Mouse (Mus musculus): ENCODE results near the gene Zdhhc5.

Zdhhc5 gene

GRCm38 (mm10) chr2:84714811-84715561, at the start of gene Zdhhc5:
Gene Zdhhc5, minus strand, starts transcription at chr2:84715180.
- DNase-seq (ENCODE audit: low read depth, low spot score) = peak; percentile 98

GRCm38 (mm10) chr2:84762818-84763217, 47.8 kb upstream of the Zdhhc5 start:
- DNase-seq (ENCODE audit: low read depth, low spot score) = no peak

GRCm38 (mm10) chr2:84762295-84762694, 47.3 kb upstream of the Zdhhc5 start:
- DNase-seq (ENCODE audit: low read depth, low spot score) = peak; percentile 75

GRCm38 (mm10) chr2:84761840-84762239, 46.9 kb upstream of the Zdhhc5 start:
- DNase-seq (ENCODE audit: low read depth, low spot score) = no peak

GRCm38 (mm10) chr2:84761309-84761708, 46.3 kb upstream of the Zdhhc5 start:
- no peak for DNase-seq (ENCODE audit: low read depth, low spot score)

GRCm38 (mm10) chr2:84760777-84761176, 45.8 kb upstream of the Zdhhc5 start:
- DNase-seq (ENCODE audit: low read depth, low spot score) = no peak

GRCm38 (mm10) chr2:84758542-84759127, 43.7 kb upstream of the Zdhhc5 start:
- DNase-seq (ENCODE audit: low read depth, low spot score) = peak; percentile 76

GRCm38 (mm10) chr2:84757026-84757682, 42.2 kb upstream of the Zdhhc5 start:
- DNase-seq (ENCODE audit: low read depth, low spot score) = peak; percentile 67

- no peak for DNase-seq (ENCODE audit: low read depth, low spot score)
These were observed 41.3 kb upstream of the Zdhhc5 start for GRCm38 (mm10) chr2:84756245-84756644.

- DNase-seq (ENCODE audit: low read depth, low spot score) = no peak
These were observed 35.1 kb upstream of the Zdhhc5 start for GRCm38 (mm10) chr2:84750115-84750514.

GRCm38 (mm10) chr2:84744126-84744525, 29.1 kb upstream of the Zdhhc5 start:
- DNase-seq (ENCODE audit: low read depth, low spot score) = peak; percentile 93

- DNase-seq (ENCODE audit: low read depth, low spot score) = peak; percentile 99
These were observed 28.6 kb upstream of the Zdhhc5 start, which contains the start of gene Gm19426 for GRCm38 (mm10) chr2:84743561-84743960. Gene Gm19426, minus strand, starts transcription at chr2:84743655.

- peak; percentile 99 for DNase-seq (ENCODE audit: low read depth, low spot score)
These were observed 27.7 kb upstream of the Zdhhc5 start for GRCm38 (mm10) chr2:84742451-84743283.

- DNase-seq (ENCODE audit: low read depth, low spot score) = peak; percentile 84
These were observed 27.0 kb upstream of the Zdhhc5 start for GRCm38 (mm10) chr2:84741841-84742450.

GRCm38 (mm10) chr2:84740608-84741333, 25.8 kb upstream of the Zdhhc5 start:
- peak; percentile 83 for DNase-seq (ENCODE audit: low read depth, low spot score)

- DNase-seq (ENCODE audit: low read depth, low spot score) = peak; percentile 89
These were observed 23.4 kb upstream of the Zdhhc5 start for GRCm38 (mm10) chr2:84738271-84738911.

- DNase-seq (ENCODE audit: low read depth, low spot score) = peak; percentile 55
These were observed 22.5 kb upstream of the Zdhhc5 start for GRCm38 (mm10) chr2:84737451-84737925.

- DNase-seq (ENCODE audit: low read depth, low spot score) = peak; percentile 39
These were observed 21.6 kb upstream of the Zdhhc5 start for GRCm38 (mm10) chr2:84736312-84737161.

- DNase-seq (ENCODE audit: low read depth, low spot score) = no peak
These were observed 20.5 kb upstream of the Zdhhc5 start for GRCm38 (mm10) chr2:84735346-84735920.

Data from R1 (cell line).